Mouse (Mus musculus) gastrocnemius, postnatal 10 days (tissue): ENCODE data around the gene Pgc. TPM values are rescaled to one million over a fixed set of nuclear protein-coding genes. Genes with fewer than 3 reads are reported as not detected.

Experiments used
- DNase-seq: peaks from one replicate; pipeline ENCODE4 v3.0.0; 2021; ENCODE audit warnings: mixed read lengths
- total RNA-seq, 2 experiments: library from RNA; stranded (reverse); gene quantifications; 2 replicates each; pipeline ENCODE4 v1.2.3; 2021

Pgc gene
- total RNA-seq, 2 experiments from 2014 or later = not detected

DNA sequence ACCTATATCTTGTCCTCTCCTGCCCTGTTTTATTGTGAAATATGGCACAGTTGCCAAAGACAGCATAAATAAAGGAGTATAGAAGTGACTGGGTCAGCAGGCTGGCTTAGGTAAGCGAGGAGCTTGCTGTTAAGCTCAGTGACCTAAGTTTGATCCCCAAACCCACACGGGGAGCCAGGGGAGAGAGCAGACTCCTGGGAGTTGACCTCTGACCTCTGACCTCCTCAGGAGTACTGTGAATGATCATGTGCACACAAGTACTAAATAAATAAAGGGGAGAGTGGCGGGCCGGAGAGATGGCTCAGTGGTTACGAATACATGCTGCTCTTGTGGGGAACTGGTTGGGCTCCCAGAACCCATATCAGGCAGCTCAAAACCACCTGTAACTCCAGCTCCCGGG lies 23.5 kb downstream of the Pgc start:
- no peak for DNase-seq

DNA sequence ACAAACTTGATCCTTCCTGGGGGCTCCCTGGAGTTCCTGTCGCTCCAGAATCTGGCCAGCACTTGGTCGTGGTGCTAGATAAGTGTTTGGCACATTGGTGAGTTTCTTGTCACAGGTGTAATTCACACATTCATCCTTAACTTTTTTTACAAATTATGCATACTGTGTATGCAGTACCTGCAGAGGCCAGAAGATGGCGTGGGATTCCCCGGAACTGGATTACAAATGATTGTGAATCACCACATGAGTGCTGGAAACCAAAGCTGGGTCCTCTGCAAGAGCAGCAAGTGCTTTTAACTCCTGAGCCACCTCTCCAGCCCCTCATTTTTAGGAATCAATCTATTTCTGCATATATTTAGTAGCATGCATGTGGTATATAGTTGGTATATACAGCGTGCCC lies 25.2 kb downstream of the Pgc start:
- DNase-seq = no peak

DNA sequence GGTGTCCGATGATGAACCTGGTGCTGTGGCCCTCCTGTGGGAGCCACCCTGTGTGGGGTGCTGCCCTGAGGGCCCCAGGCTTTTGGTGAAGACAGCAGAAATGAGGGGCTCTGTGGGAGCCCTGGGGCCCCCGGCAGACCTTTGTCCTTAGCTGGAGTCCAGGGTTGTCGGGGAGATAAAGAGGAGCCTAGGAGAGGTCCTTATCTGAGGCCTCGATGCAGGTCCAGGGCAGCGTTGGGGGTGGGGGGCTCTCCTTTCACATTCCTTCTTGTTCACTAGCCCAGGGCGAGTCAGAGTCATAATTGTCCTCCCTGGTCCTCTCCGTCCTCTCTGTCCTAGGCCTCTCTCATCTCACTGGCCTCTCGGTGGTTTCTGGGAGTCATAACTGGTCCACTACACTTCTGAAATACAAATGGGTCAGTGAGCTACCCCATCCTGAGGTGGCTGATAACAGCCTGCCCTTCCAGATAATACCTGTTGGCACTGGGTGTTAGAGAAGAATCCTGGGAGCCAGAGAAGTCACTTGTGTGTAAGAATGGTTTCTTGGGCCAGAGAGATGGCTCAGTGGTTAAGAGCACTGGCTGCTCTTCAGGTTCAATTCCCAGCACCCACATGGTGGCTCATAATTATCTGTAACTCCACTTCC lies 26.6 kb downstream of the Pgc start:
- no peak for DNase-seq

DNA sequence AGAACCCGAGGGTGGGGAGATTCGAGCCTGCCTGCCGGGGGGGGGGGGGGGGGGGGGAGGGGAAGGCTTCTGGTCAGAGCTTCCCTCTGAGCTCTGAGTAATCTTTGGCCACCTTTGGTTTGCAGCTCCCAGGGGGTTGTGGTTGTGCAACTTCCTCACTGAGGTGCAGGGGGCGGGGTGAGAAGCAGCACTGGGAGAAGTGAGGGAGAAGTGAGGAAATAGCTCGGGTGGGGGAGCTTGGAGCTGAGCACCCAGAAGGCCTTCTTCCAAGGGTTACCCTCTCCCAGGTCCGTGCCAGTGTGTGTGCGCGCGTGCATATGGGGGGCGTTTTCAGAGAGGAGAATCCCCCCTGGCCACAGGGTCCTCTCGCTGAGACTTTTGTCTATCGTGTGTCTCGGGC lies 27.6 kb downstream of the Pgc start:
- DNase-seq = no peak

DNA sequence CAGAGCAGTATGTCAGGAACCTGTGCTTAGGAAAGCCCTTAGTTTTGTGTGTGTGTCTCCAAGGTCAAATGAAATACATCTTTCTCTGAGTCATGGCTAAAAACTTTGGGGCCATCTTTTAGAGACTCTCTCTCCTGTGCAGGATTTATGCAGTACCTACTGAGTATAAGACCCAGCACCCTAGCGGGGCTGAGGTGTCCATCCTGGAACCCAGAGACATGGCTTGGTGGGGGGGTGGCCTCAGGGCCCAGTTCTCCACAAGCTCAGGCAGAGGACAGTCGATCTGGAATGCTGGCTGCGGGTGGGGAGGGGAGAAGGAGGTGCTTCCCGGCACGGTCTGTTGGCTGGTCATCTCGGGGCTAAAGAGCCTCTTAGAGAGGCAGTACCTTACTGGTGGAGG lies 29.7 kb downstream of the Pgc start:
- DNase-seq = no peak

DNA sequence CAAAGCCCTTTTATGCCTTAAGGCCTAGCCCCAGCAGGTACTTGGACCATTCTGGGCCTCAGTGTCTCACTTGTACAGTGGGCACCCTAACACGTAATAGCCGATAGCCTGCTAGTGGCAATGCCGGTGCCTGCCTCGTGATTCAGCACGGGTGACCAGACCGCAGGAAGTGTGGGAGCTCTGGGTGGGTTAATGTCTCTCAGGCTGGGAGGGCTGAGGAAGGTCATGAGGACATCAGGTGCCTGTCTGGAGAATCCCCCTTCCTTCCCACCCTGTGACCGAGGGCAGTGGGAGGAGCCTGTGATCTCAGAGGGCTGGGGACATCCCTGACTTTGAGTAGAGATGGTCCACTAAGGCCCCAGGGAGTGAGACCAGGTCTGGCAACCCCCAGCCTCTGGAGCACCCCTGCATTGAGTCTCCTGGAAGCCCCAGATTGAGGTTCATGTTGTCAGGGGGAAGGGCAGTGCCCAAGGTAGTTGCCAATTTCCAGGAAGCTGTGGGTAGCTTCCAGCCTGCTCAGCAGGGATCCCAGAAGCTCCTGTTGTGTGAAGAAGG lies 30.5 kb downstream of the Pgc start:
- no peak for DNase-seq

DNA sequence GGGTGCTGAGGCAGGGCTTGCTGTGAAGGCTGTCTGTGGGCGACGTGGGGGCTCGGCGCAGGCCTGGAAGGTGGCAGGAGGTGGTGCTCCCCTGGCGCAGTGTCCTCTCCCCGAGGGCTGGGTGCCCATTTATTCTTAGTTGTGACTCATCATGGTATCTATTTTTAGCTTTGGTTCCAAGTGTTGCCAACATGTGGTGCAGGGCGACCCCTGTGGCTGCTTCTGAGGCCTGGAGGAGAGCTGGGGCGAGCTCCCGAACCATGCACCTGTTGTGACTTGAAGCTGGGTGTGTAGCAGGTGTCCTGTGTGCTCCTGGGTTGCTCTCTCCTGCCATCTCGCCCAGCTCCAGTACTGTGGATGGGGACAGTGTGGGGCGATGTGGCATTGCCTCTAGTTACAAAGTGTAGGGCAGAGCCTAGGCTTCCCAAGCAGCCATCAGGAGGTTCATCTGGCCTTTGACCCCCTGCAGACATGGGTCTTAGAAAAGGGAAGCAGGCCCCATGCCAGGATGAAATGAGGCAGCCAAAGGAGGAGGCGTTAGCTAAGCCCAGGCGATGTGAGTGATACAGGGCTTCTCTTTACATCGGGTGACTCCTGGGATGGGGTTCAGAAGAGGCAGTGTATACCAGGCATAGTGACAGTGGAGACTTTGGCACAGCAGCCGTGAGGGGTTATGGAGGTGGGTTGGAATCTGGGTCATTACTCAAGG lies 33.2 kb downstream of the Pgc start:
- peak; percentile 65 for DNase-seq

DNA sequence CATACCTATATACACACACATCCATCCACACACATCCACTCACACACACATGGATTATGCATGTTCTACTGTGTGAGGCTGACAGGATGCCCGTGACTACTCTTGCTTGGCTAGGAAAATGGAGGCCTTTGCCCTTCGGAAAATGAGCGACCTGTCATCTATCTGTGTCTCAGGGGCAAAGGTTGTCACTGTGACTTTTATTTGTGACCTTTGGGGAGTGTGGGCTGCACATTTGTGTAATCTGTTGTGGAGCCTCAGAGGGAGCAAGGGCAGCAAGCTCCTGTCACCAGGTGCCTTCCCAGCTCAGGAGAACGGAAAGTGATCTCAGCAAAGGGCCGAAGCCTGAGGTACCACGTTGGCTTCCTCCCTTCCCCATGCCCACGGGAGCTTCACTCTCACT lies 35.4 kb downstream of the Pgc start:
- no peak for DNase-seq

DNA sequence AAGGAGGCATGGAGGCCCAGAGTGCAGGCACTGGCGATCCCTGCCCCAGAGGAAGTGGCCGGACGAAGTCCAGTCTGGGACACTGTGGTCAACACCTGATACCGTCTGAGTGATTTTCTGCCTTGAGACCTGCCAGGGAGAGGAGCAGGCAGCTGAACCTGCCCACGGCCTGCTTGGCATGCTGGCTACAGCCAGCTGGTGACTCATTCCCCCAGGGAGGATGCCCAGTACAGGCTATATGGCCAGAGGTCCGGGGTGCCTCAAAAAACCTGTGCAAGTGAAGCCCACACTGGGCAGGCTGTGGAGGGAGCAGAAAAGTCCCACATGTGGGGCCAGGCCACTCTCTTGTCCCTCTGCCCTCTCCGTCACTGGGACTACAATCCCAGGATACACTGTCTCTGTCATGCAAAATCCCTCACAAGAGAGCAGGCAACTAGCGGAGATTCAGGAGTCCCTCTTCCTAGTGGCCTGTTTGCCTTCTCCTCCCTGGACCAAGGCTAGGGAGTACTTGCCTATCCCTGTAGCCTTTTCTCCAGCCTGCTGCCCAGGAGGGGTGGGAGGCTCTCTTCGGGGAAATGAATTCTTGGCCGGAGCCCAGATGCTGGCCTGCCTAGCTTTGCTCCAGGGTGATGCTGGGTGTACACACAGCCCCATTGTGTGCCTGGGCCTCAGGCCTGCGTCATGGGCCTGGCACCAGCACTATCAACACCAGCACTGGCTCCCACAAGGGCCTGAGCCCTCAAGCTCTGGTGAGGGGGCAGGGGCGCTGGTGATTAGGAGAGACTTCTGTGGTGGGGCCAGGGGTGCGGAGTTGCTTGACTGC lies 36.1 kb downstream of the Pgc start:
- DNase-seq = peak; percentile 61

DNA sequence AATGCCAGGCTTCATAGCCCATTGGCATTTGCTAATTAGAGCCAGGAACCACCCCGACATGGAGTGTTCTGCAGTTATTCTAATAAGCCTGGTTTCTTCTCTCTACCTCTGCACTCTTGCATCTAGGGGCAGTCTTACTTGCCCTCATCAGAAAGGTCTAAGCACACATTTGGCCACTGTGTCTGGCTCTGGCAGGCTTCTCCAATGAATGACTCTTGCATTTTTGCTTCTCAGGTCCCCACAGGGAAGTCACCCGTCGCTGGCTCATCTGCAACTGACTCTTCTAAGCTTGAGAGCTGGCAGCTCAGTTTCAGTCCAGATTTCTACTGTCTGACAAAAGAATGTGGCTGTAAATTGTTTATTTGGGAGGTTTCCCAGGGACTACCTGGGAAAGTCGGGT lies 39.3 kb downstream of the Pgc start:
- no peak for DNase-seq

DNA sequence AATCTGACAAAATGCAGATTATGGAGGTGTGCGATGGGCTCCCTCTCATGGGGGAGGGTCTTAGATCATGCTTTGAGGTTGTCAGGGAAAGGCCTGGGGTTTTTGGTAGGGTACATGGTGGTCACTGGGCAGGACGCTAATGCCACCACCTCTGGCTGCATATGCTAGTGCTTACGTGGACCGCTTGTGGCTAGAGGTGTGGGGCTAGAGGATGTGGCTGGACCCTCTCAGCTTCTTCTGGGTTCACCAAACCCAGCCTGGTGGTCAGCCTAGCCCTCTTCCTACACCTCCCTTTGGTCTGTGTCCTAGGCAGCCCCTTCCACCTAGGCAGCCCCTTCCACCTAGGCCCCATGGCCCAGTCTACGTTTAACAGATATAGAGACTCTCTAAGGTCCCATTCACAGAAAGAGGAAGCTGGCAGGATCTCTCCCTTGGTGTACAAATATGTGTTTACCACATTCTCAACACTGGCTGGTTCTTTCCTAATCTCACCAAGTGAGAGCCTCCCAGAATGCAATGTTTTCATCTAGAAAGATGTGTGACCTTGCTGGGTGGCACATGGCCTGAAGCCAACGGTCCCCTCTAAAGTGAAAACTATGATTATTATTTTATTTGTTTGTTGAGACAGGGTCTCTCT lies 39.9 kb downstream of the Pgc start:
- no peak for DNase-seq

DNA sequence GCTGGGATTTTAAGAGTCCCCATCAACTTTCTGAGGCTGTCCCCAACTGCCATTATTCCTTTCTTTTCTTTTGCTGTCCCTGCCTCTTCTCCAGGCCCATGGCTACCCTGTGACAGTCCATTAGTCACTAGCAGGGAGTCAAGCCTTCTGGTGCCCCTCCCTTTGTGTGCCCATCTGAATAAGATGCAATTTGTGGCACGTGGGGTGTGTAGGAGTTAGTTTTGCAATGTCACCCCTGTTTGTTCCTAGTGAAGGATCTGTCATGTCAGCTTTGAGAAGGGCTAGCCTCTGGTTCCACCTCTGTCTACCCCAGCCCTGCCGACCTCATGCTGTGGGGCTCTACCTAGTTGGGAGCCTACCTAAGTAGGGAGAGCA lies 40.4 kb downstream of the Pgc start:
- no peak for DNase-seq

DNA sequence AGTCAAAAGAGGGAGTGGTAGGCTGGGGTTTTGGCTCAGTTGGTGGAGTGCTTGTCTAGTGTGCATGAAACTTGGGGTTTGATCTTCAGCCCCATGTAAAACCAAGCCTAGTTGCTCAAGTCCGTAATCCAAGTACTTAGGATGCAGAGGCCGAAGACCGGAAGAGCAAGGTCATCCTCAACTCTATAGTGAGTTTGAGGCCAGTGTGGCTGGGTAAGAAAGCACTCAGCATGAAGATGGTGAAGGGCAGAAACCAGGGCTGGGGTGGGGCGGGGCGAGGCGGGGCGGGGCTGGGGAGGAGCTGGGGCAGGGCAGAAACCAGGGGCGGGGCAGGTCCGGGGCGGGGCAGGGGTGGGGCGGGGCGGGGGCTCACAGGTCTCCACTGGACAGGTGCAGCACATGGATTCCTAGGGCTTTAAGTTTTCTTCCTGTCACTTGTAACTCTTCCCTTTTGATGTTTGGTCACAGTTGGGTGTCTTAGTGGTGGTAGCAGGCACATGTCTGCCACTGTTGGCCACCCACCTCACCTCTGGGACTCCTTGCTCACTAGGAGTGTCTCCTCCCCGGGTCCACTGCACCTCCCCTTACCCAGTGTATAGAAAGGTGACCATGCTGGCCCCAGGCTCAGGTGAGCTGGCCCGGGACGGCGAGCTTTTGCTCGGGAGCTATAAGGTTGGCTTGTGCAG lies 41.0 kb downstream of the Pgc start:
- no peak for DNase-seq

DNA sequence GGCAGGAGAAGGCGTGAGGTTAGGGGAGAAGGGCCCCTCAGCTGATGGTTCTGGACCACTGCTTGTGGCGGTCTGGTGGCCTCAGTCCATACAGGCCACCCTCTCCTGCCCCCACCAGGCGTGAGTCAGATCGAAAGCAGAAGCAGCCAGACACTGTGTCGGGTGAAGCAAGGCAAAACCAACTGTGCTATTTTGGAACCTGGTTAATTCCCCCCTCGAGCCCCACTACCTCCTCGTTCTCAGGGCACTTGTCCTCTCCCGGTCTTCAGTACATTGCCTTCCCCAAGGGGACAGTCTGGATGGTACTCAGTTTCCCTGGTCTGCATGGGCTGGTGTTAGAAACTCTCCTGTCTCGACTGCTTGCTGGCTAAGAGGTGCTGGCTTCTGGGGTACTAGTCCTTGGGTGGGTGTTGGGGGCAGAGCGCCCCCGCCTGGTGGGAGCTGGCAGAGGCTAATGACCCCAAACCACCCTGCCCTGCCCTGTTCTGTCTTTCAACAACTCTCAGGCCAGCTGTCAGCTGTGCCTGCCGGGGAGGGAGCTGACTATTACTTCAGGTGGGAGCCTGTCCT lies 42.1 kb downstream of the Pgc start:
- peak; percentile 56 for DNase-seq

DNA sequence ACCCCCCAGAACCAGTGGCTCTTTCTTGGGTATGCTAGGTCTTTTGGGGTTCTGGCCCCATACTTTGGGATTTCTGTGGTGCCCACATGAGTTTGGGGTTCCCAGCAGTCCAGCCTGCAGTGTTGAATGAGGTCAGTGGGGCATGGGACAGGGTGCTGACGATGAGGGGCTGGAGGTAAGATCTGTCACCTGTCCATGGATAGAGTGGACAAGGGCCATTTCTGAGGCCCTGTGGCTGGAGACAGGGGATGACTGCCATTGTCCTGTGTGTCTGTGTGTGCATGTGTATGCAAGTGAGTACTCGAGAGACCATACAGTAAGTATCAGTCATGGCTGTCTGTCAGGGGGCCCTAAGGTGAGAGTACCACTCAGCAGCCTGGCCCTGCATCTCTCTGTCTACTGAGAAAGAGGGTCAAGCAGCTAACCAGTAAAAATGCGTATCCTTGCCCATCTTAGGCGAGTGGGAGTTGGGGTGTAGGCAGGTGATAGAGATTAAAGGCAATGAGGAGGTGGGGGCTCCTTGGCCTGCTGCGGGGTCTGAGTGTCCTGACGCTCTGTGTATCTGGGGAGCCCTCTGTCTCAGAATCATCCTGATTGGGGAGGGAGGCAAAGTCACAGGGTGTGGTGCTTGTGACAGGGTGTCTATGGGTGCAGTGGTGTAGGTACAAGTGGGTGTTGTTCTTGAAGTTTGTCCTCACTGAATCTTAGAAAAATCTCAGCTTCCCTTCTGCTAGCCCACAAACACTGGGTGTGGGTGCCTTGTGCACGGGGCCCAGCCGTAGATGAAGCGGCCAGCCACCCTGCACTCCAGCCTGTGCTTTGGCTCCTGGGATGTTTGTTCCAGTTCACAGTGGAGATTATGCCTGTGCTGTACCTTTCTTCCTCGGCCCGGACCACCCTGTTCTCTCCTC lies 43.0 kb downstream of the Pgc start:
- no peak for DNase-seq

DNA sequence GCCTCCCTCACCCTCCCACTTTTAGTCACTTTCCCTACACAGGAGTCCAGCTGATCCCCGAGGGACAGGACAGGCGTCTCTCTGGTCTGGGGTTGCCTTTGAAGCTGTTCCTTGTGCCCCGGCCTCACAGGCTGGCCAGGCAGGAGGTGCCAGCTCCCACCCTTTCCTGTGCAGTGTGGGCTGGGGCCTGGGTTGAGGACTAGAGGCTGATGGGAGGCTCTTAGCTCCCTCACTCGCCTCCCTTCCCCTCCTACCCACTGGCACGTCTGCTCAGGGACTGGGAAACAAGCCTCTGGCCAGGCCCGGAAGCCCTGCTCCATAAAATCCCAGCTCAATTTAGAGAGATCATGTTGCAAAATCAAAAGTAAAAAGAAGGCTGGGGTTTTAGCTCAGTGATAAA lies 47.0 kb downstream of the Pgc start:
- no peak for DNase-seq

DNA sequence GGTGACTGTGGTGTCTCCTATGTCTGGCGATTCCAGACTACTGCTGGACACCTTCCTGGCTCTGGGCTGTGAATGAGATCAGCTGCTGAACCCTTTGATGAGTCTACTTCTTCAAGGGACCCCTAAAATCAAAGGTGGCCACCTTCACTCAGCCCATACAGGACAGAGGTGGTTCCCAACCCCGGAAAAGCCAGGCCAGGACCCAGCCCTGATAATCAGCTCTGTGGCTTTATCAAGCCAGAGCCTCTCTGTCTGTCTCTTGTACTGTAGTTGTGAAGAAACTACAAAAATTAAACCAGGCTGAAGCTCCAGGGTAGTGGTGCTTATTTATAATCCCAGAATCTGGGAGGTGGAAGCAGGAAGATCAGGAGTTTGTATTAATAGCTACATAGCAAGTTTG lies 50.5 kb downstream of the Pgc start:
- DNase-seq = no peak

DNA sequence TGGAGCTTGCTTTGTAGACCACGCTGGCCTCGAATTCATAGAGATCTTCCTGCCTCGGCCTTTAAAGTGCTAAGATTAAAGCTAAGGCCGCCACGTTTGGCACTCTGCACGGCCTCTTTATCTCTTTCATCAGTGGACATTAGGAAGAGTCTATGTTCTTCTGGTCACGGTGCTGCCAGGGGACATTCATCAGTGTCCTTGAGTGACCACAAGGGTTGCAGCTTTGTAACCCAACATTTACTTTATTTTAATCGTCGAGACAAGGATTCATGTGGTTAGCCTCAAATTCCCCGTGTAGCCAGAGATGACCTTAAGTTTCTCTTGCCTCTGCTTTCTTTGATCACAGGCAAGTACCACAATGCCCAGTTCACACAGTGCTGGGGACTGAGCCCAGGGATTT lies 53.8 kb downstream of the Pgc start:
- DNase-seq = no peak

DNA sequence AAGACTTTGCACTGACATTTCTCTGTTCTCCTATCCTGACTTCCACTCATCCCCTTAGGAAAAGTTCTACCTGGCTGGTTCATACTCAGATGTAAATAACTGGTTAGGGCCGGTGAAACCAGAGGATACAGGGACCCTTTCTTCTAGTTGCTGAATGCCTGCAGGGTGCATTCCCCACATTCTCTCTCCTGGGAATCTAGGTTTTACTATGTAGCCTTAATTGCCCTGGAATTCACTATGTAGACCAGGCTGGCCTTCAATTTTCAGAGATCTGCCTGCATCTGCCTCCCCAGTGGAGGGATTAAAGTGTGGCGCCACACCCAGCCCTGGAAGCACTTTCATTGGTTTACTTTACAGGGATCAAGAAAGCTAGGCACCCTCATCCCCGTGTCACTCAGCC lies 55.8 kb downstream of the Pgc start:
- no peak for DNase-seq

DNA sequence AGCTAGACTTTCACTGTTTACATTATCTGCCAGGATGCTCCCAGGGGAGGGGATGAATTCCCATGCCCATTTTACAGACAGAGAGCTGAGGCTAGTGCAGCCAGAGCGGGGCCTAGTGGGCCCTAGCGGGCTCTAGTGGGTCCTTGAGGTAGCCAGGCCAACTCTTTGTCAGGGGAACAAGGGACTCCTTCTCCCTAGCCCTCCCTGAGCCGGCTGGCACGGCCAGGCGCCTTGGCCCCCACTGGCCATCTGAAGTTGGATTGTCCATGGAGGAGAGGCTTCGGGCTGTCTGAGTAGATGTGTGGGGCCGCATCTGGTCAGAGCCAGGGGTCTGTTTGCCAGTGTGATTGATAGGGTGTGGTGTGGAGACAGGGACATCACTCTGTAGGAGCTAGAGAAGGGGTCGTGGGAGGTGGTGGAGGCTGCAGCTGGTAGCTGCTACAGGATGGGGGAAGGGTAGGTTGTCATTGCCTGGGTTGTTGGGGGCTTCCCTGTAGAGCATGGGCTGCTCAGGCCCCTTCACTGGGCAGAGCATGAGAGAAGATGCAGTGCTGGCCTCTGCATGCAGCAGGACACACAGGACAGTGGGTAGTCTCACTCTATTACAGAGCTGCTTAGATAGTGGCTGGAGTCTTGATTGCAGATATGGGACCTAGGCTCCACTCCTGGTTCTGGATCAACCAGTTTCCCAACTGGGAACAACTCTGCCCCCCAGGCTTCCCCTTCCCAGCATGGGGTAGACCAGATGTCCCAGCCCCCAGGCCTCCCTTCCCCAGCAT lies 57.0 kb downstream of the Pgc start:
- DNase-seq = no peak
